Mouse (Mus musculus): ENCODE measurements at regions not wholly inside any gene's neighbourhood (a gene's known extent, or its start where the extent isn't known, plus 50 kb on each side); places are given as distances from the start of the nearest gene placed in this dataset.
"Not testable (repeated sequence)": the region's sequence is repeated elsewhere in the genome, so short reads cannot be mapped to it uniquely, and the experiment has no call there.

- DNase-seq: no peak
These were observed 255.6 kb upstream of the Ccdc54 start for GRCm38 (mm10) chr16:50846505-50846904.

- peak; percentile 84 for DNase-seq
These were observed 251.0 kb upstream of the Ccdc54 start for GRCm38 (mm10) chr16:50841677-50842580.

- DNase-seq: no peak
These were observed 250.3 kb upstream of the Ccdc54 start for GRCm38 (mm10) chr16:50841205-50841604.

GRCm38 (mm10) chr16:50839665-50840064 is 248.7 kb upstream of the Ccdc54 start:
- DNase-seq: no peak

GRCm38 (mm10) chr16:50837416-50837815 is 246.5 kb upstream of the Ccdc54 start:
- no peak for DNase-seq

GRCm38 (mm10) chr16:50836457-50836856 is 245.5 kb upstream of the Ccdc54 start:
- no peak for DNase-seq

GRCm38 (mm10) chr16:50833357-50833756 is 242.4 kb upstream of the Ccdc54 start:
- no peak for DNase-seq

GRCm38 (mm10) chr16:50822352-50822751 is 231.4 kb upstream of the Ccdc54 start:
- no peak for DNase-seq

- no peak for DNase-seq
These were observed 223.7 kb upstream of the Ccdc54 start for GRCm38 (mm10) chr16:50814626-50815025.

GRCm38 (mm10) chr16:50799145-50799794 is 208.3 kb upstream of the Ccdc54 start:
- peak; percentile 59 for DNase-seq

- DNase-seq: no peak
These were observed 207.1 kb upstream of the Ccdc54 start for GRCm38 (mm10) chr16:50798095-50798494.

GRCm38 (mm10) chr16:50792960-50793359 is 202.0 kb upstream of the Ccdc54 start:
- no peak for DNase-seq

GRCm38 (mm10) chr16:50792506-50792905 is 201.6 kb upstream of the Ccdc54 start:
- no peak for DNase-seq

GRCm38 (mm10) chr16:50788702-50789101 is 197.7 kb upstream of the Ccdc54 start:
- DNase-seq: no peak

- DNase-seq: no peak
These were observed 195.2 kb upstream of the Ccdc54 start for GRCm38 (mm10) chr16:50786199-50786598.

GRCm38 (mm10) chr16:50785384-50785783 is 194.4 kb upstream of the Ccdc54 start:
- DNase-seq: no peak

GRCm38 (mm10) chr16:50784651-50785228 is 193.8 kb upstream of the Ccdc54 start:
- no peak for DNase-seq

GRCm38 (mm10) chr16:50783784-50784650 is 193.1 kb upstream of the Ccdc54 start:
- DNase-seq: peak; percentile 32

GRCm38 (mm10) chr16:50783240-50783639 is 192.3 kb upstream of the Ccdc54 start:
- no peak for DNase-seq

GRCm38 (mm10) chr16:50779030-50779784 is 188.3 kb upstream of the Ccdc54 start:
- DNase-seq: peak; percentile 48

GRCm38 (mm10) chr16:50774699-50775098 is 183.7 kb upstream of the Ccdc54 start:
- not testable (repeated sequence) for DNase-seq

Measured in retina, postnatal 1 day (tissue).